Mouse (Mus musculus) spleen, adult 2 months (tissue): ENCODE results near the gene Coq9. TPM values are rescaled to one million over a fixed set of nuclear protein-coding genes. Genes with fewer than 3 reads are reported as not detected.

Source experiments
- DNase-seq, 2 experiments: peaks; one replicate each; pipeline versions ENCODE4 v3.0.0 to v3.0.0-alpha.2; 2012 to 2021; ENCODE audit warnings: low spot score in 2 of 2, low read depth in 1 of 2
- H3K27ac ChIP-seq: fragments of 200-500 bp; 2 replicates; pipeline ENCODE4 v1.5.1; 2012; ENCODE audit warnings: low read length, inconsistent platforms; ENCODE audit not compliant: insufficient read depth
- H3K27me3 ChIP-seq: fragments of 200-500 bp; 2 replicates; pipeline ENCODE4 v1.6.1; 2012; ENCODE audit warnings: mild to moderate bottlenecking, moderate library complexity, low read length, inconsistent platforms; ENCODE audit not compliant: control insufficient read depth, insufficient read depth
- H3K36me3 ChIP-seq: fragments of 200-500 bp; 2 replicates; pipeline ENCODE4 v1.6.1; 2012; ENCODE audit warnings: mild to moderate bottlenecking, low read length, inconsistent platforms; ENCODE audit not compliant: control insufficient read depth, insufficient read depth
- H3K4me1 ChIP-seq: fragments of 200-500 bp; 2 replicates; pipeline ENCODE4 v1.6.1; 2011; ENCODE audit warnings: inconsistent platforms; ENCODE audit not compliant: control insufficient read depth, insufficient read depth, insufficient read length
- H3K4me3 ChIP-seq: fragments of 200-500 bp; 2 replicates; pipeline ENCODE4 v1.5.1; 2011; ENCODE audit warnings: mild to moderate bottlenecking, inconsistent platforms; ENCODE audit not compliant: insufficient read depth, insufficient read length; ENCODE audit errors: extremely low read depth
- CTCF ChIP-seq: fragments of 200-500 bp; IDR thresholded peaks from 2 replicates; pipeline ENCODE4 v1.5.1; 2011; ENCODE audit warnings: mild to moderate bottlenecking, inconsistent platforms; ENCODE audit not compliant: insufficient read depth, insufficient read length, insufficient replicate concordance; ENCODE audit errors: extremely low read depth
- POLR2A ChIP-seq: fragments of 200-500 bp; IDR thresholded peaks from 2 replicates; pipeline ENCODE4 v1.6.1; 2011; ENCODE audit warnings: low read depth, low read length, inconsistent platforms
- WGBS: fragments of 180-500 bp; shearing (Covaris S2); methylation state at CpG from one replicate; pipeline ENCODE4 v1.1.7; 2018; 5-methylcytosine and 5-hydroxymethylcytosine counted together
- polyA plus RNA-seq: library from polyadenylated mRNA; depleted of rRNA; stranded (reverse); fragments of >200 nt; gene quantifications from 2 replicates; pipeline ENCODE4 v1.2.3, GENCODE M21; 2012; rRNA removed

Coq9 gene
- polyA plus RNA-seq, 1 experiment, result 70.8 TPM

- Histone ChIP-seq H3K27me3 (no peaks in the 10 kb centered on the region), H3K4me1 (no peaks in the 10 kb centered on the region), H3K36me3 (no peaks in the 10 kb centered on the region), H3K27ac (no peak overlapping the region), H3K4me3 (no peak overlapping the region)
- WGBS, result 17% methylated on average over 14 of the region's 14 CpGs
- TF ChIP-seq POLR2A (no peak), CTCF (no peak)
- DNase-seq, result no peak
Observed at GRCm38 (mm10) chr8:94888383-94889036, 50.4 kb downstream of the Coq9 start.

DNA sequence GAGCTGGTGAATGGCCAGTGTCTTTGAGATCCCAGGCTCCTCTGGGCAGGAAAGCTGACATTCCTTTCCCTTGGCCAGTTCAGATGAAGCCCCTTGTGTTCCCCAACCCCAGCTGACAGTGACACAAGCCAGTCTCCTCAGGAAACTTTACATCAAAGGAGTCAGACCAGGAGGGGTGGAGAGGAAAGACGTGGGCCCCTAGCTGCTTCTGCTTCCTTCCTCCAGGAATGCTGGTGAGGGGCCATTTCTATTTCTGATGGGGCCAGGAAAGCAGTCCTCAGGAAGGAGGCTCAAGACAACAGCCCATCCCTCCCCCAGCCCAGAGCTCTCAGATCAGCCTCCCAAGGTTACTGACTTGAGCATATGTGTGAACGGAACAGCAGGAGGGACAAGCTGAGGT is 54.8 kb downstream of the Coq9 start:
- H3K27ac ChIP-seq, result no peak overlapping the region
- no peak overlapping the region for H3K4me3 ChIP-seq
- 67% methylated on average over 2 of the region's 2 CpGs for WGBS
- TF ChIP-seq CTCF (no peak), POLR2A (no peak)
- H3K27me3 ChIP-seq, result no peaks in the 10 kb centered on the region
- H3K36me3 ChIP-seq, result no peaks in the 10 kb centered on the region
- no peaks in the 10 kb centered on the region for H3K4me1 ChIP-seq
- DNase-seq, result no peak

GRCm38 (mm10) chr8:94899262-94899661 is 61.1 kb downstream of the Coq9 start:
- Histone ChIP-seq H3K4me1 (peaks cover 5% of the 10 kb centered on the region), H3K4me3 (no peak overlapping the region), H3K27ac (no peak overlapping the region), H3K36me3 (no peaks in the 10 kb centered on the region), H3K27me3 (no peaks in the 10 kb centered on the region)
- TF ChIP-seq CTCF, result no peak
- no peak for TF ChIP-seq POLR2A
- DNase-seq, result no peak
- WGBS, result 55% methylated on average over 11 of the region's 11 CpGs

GRCm38 (mm10) chr8:94900617-94901016 is 62.5 kb downstream of the Coq9 start:
- Histone ChIP-seq H3K27ac (no peak overlapping the region), H3K36me3 (no peaks in the 10 kb centered on the region), H3K27me3 (no peaks in the 10 kb centered on the region), H3K4me3 (no peak overlapping the region), H3K4me1 (peaks cover 5% of the 10 kb centered on the region)
- DNase-seq, result no peak
- WGBS, result 65% methylated on average over 6 of the region's 6 CpGs
- TF ChIP-seq CTCF, result no peak
- no peak for TF ChIP-seq POLR2A

DNA sequence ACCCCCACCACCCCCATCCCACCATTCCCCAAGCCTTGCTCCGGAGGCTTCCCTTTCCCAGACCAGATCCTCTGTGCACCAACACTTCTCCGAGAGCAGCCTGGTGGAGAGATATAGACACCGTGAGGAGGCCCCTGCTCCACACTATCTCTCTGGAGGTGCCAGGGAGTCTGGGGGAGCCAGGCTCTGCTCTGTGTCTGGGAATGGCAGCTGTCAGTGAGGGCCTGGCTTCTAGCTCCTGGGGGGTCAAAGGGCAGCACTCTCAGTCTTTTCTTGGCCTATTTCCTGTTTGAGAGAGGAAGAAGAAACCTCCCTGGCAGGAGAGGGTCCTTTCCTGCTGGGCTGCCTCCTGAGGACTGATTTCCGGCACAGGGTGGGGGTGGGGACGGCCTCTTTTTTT is 62.9 kb downstream of the Coq9 start:
- no peak overlapping the region for H3K4me3 ChIP-seq
- peaks cover 5% of the 10 kb centered on the region for H3K4me1 ChIP-seq
- no peak for DNase-seq
- no peak for TF ChIP-seq CTCF
- no peak for TF ChIP-seq POLR2A
- no peak overlapping the region for H3K27ac ChIP-seq
- H3K36me3 ChIP-seq, result no peaks in the 10 kb centered on the region
- WGBS, result 52% methylated on average over 5 of the region's 5 CpGs
- H3K27me3 ChIP-seq, result no peaks in the 10 kb centered on the region

DNA sequence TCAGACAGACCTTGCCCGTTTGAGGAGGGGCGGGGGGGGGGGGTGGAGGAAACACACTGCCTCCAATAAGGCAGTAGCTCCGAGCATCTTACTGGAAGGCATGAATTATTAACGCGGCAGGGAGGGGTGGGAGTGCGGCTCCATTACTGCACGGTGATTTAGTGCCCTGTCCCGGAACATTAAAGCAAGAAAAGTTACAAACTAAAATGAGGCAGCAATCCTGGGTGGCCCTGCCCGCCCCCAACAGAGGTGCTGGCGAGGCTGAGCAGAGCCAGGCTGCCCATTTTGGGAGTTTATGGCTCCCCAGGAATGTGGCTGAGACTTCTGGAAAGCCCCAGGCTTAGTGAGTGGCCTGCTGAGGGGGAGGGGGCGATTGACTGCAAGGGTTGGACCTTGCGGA is 65.6 kb downstream of the Coq9 start:
- no peak for DNase-seq
- Histone ChIP-seq H3K4me1 (peaks cover 5% of the 10 kb centered on the region), H3K27me3 (no peaks in the 10 kb centered on the region), H3K27ac (no peak overlapping the region), H3K36me3 (no peaks in the 10 kb centered on the region), H3K4me3 (no peak overlapping the region)
- 90% methylated on average over 12 of the region's 12 CpGs for WGBS
- TF ChIP-seq CTCF (no peak), POLR2A (no peak)

Other genes starting within 250 kb of the Coq9 start
- gene Rspry1, start 236.4 kb upstream of the Coq9 start, polyA plus RNA-seq, result 5.0 and 5.1 TPM in 2 replicates
- gene Fam192a, start 236.3 kb upstream of the Coq9 start, polyA plus RNA-seq, result 15.2 and 17.2 TPM in 2 replicates
- 50.2 and 58.3 TPM in 2 replicates for gene Arl2bp, start 171.7 kb upstream of the Coq9 start, polyA plus RNA-seq
- gene Pllp, start 142.0 kb upstream of the Coq9 start, polyA plus RNA-seq, result 0.21 and 0.31 TPM in 2 replicates
- gene Ccl22, start 92.7 kb upstream of the Coq9 start, polyA plus RNA-seq, result 5.8 and 7.9 TPM in 2 replicates
- 3.0 and 3.1 TPM in 2 replicates for gene Cx3cl1, start 66.3 kb upstream of the Coq9 start, polyA plus RNA-seq
- gene Ccl17, start 27.9 kb upstream of the Coq9 start, polyA plus RNA-seq, result not detected in 2 replicates
- gene Ciapin1, start within 50 bp of the Coq9 start, polyA plus RNA-seq, result 27.1 and 32.8 TPM in 2 replicates
- gene Polr2c, start 19.1 kb downstream of the Coq9 start, polyA plus RNA-seq, result 56.4 and 56.8 TPM in 2 replicates
- 5.3 and 5.8 TPM in 2 replicates for gene Dok4, start 38.0 kb downstream of the Coq9 start, polyA plus RNA-seq
- gene Ccdc102a, start 79.8 kb downstream of the Coq9 start, polyA plus RNA-seq, result 10.7 and 14.2 TPM in 2 replicates
- 36.0 and 43.2 TPM in 2 replicates for gene Adgrg5, start 85.4 kb downstream of the Coq9 start, polyA plus RNA-seq
- gene Adgrg1, start 136.4 kb downstream of the Coq9 start, polyA plus RNA-seq, result 32.0 and 37.1 TPM in 2 replicates
- gene Adgrg3, start 179.4 kb downstream of the Coq9 start, polyA plus RNA-seq, result 6.3 and 6.8 TPM in 2 replicates
- 0.12 and 0.13 TPM in 2 replicates for gene Drc7, start 216.8 kb downstream of the Coq9 start, polyA plus RNA-seq
- gene Katnb1, start 242.9 kb downstream of the Coq9 start, polyA plus RNA-seq, result 13.2 and 17.7 TPM in 2 replicates